Comparison of ENCODE assay signal across 8 mouse cellular contexts in the genomic region with DNA sequence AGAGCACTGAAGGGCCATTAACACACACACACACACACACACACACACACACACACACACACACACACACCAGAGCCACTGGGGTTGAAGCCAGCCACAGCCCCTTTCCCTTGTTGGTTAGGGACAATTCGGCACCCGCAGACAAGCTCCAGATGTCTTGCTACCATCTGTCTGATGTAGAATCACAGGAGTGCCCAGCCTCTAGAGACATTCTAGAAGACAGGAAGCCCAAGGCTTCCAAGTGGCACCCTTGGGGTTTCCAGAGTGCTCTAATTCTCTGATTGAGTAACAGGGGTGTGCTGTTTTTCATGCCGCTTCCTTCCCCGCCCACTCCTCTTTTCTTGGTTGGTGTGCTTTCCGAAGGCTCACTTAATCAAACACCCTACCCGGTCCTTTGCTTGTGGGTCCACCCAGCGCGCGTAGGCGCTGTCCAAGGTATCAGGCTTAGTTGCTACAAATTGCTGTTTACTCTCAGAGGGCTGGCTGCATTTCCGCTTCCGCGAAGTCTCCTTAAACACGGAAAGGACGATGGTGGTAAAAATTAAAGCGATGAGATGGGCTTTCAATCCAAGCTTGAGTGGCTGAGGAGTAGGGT. TPM values are rescaled to one million over a fixed set of nuclear protein-coding genes. Genes with fewer than 3 reads are reported as not detected.
A peak's percentile ranks its signal among the peaks of the same experiment; 100 is the strongest.
DNase-seq lines count a peak whose midpoint lies in the region; ATAC-seq and TF ChIP-seq lines count a peak whose summit lies in the region.

No protein-coding gene starts in this region.

- intact Hi-C loops in gastrocnemius, postnatal 14 days (cut with DNase I; ENCODE audit: low total_unique reads) = no loop called here

- WGBS in intestine, embryonic 14.5 days = 14% methylated on average over 16 of the region's 16 CpGs
- 11% methylated on average over 16 of the region's 16 CpGs for WGBS in intestine, postnatal 0 days
- WGBS in kidney, embryonic 15.5 days = 10% methylated on average over 16 of the region's 16 CpGs
- WGBS in neural tube, embryonic 12.5 days = 21% methylated on average over 16 of the region's 16 CpGs

- no peaks in the 10 kb centered on the region for H3K4me1 ChIP-seq in intestine, embryonic 14.5 days (replicated peaks; ENCODE audit: control insufficient read depth, insufficient read depth, low read length)
- H3K4me1 ChIP-seq in intestine, postnatal 0 days (replicated peaks; ENCODE audit: control insufficient read depth, insufficient read depth, low read length) = no peaks in the 10 kb centered on the region
- peaks cover 2% of the 10 kb centered on the region; the same call in 1 of the 2 replicates for H3K4me1 ChIP-seq in kidney, embryonic 15.5 days
- H3K4me1 ChIP-seq in neural tube, embryonic 12.5 days = peaks cover 7% of the 10 kb centered on the region; the same call in 1 of the 2 replicates

- no peaks in the 10 kb centered on the region for H3K36me3 ChIP-seq in intestine, embryonic 14.5 days (ENCODE audit: control insufficient read depth, insufficient read depth, low read length)
- no peaks in the 10 kb centered on the region for H3K36me3 ChIP-seq in intestine, postnatal 0 days (ENCODE audit: control insufficient read depth, insufficient read depth)
- no peaks in the 10 kb centered on the region for H3K36me3 ChIP-seq in kidney, embryonic 15.5 days
- no peaks in the 10 kb centered on the region for H3K36me3 ChIP-seq in neural tube, embryonic 12.5 days

- H3K27ac ChIP-seq in intestine, embryonic 14.5 days (ENCODE audit: low read depth) = no peak overlapping the region
- no peak overlapping the region for H3K27ac ChIP-seq in intestine, postnatal 0 days (ENCODE audit: low read depth, low read length)
- no peak overlapping the region for H3K27ac ChIP-seq in kidney, embryonic 15.5 days
- H3K27ac ChIP-seq in neural tube, embryonic 12.5 days = no peak overlapping the region

- ATAC-seq in intestine, embryonic 14.5 days (replicated peaks; ENCODE audit: low FRiP score, low TSS enrichment, low read depth) = no peak
- no peak for ATAC-seq in intestine, postnatal 0 days
- peak; percentile 58; the same call in 1 of the 2 replicates for ATAC-seq in kidney, embryonic 15.5 days (replicated peaks; ENCODE audit: low FRiP score)
- peak; percentile 48; the same call in 1 of the 2 replicates for ATAC-seq in neural tube, embryonic 12.5 days (ENCODE audit: low FRiP score, low read depth)
- no peak for ATAC-seq in erythroid progenitor cell, adult 5-6 weeks (replicated peaks; ENCODE audit: low FRiP score, poor library complexity, severe bottlenecking)

- H3K27me3 ChIP-seq in intestine, embryonic 14.5 days (replicated peaks; ENCODE audit: control insufficient read depth, insufficient read depth, low read length) = no peaks in the 10 kb centered on the region
- no peaks in the 10 kb centered on the region for H3K27me3 ChIP-seq in intestine, postnatal 0 days (replicated peaks; ENCODE audit: control insufficient read depth, insufficient read depth, low read length)
- no peaks in the 10 kb centered on the region for H3K27me3 ChIP-seq in kidney, embryonic 15.5 days
- H3K27me3 ChIP-seq in neural tube, embryonic 12.5 days (replicated peaks) = no peaks in the 10 kb centered on the region

- H3K4me3 ChIP-seq in intestine, embryonic 14.5 days (ENCODE audit: low read depth, low read length) = no peak overlapping the region
- H3K4me3 ChIP-seq in intestine, postnatal 0 days (ENCODE audit: low read depth, low read length) = no peak overlapping the region
- H3K4me3 ChIP-seq in kidney, embryonic 15.5 days (replicated peaks) = no peak overlapping the region
- no peak overlapping the region for H3K4me3 ChIP-seq in neural tube, embryonic 12.5 days

- H3K4me2 ChIP-seq in intestine, embryonic 14.5 days (ENCODE audit: low read length) = no peak overlapping the region
- no peak overlapping the region for H3K4me2 ChIP-seq in intestine, postnatal 0 days (replicated peaks; ENCODE audit: low read depth)
- H3K4me2 ChIP-seq in kidney, embryonic 15.5 days = peak overlapping the region; percentile 29; the same call in 1 of the 2 replicates
- peak overlapping the region; percentile 24; the same call in 1 of the 2 replicates for H3K4me2 ChIP-seq in neural tube, embryonic 12.5 days (replicated peaks)

- H3K9me3 ChIP-seq in intestine, embryonic 14.5 days (ENCODE audit: control insufficient read depth, low read length) = no peaks in the 10 kb centered on the region
- H3K9me3 ChIP-seq in intestine, postnatal 0 days (ENCODE audit: control insufficient read depth) = no peaks in the 10 kb centered on the region
- H3K9me3 ChIP-seq in kidney, embryonic 15.5 days (replicated peaks) = no peaks in the 10 kb centered on the region
- H3K9me3 ChIP-seq in neural tube, embryonic 12.5 days = no peaks in the 10 kb centered on the region

- no peak for TF ChIP-seq CTCF in intestine, postnatal 0 days (IDR thresholded peaks at IDR 0.05; ENCODE audit: low read depth)

- DNase-seq in intestine, embryonic 14.5 days (ENCODE audit: low spot score) = peak; percentile 79
- peak; percentile 82 for DNase-seq in ZHBTc4 (ENCODE audit: low read depth, low spot score)
- DNase-seq in gastrocnemius, postnatal 14 days = peak; percentile 27
- DNase-seq in cerebellum, postnatal 14 days = no peak

- H3K9ac ChIP-seq in intestine, embryonic 14.5 days (ENCODE audit: low read length) = no peak overlapping the region
- H3K9ac ChIP-seq in intestine, postnatal 0 days (ENCODE audit: low read depth, low read length) = no peak overlapping the region
- H3K9ac ChIP-seq in kidney, embryonic 15.5 days = no peak overlapping the region
- H3K9ac ChIP-seq in neural tube, embryonic 12.5 days = no peak overlapping the region

RNA-seq across cellular contexts. Expression of a gene that starts 59.5 kb away (rescaled TPM):
- 2.9 and 4.7 TPM in 2 replicates for polyA plus RNA-seq in intestine, embryonic 14.5 days (2014; fragmentation: Nextera tagmentation; extraction: Ambion mirVana)
- polyA plus RNA-seq in intestine, postnatal 0 days (2015; fragmentation: Nextera tagmentation; extraction: Ambion mirVana) = 2.5 and 3.1 TPM in 2 replicates
- total RNA-seq in gastrocnemius, postnatal 14 days (2021) = 10 to 100 TPM; 55.8 to 72.3 TPM
- 1.7 and 1.9 TPM in 2 replicates for polyA plus RNA-seq in kidney, embryonic 15.5 days (2015; fragmentation: Nextera tagmentation; extraction: Ambion mirVana)
- polyA plus RNA-seq in neural tube, embryonic 12.5 days (2016; fragmentation: Nextera tagmentation; extraction: Ambion mirVana) = 6.6 and 10.4 TPM in 2 replicates
- 23.1 and 34.2 TPM in 2 replicates for total RNA-seq in erythroid progenitor cell, adult 5-6 weeks (2015; ENCODE audit: low replicate concordance)
- 29.7 and 35.0 TPM in 2 replicates for total RNA-seq in erythroid progenitor cell, adult 5-6 weeks (2017; ENCODE audit: low replicate concordance)

Comparison
In these comparisons a context has a peak if more than half of its experiments do, and no peak if none do; other contexts are left out.
1. ATAC-seq: peak in kidney, embryonic 15.5 days (single experiment) and neural tube, embryonic 12.5 days (single experiment); none in intestine, embryonic 14.5 days (single experiment), intestine, postnatal 0 days (single experiment) and erythroid progenitor cell, adult 5-6 weeks (single experiment).
2. DNase-seq: peak in intestine, embryonic 14.5 days (single experiment), ZHBTc4 (single experiment) and gastrocnemius, postnatal 14 days (single experiment); none in cerebellum, postnatal 14 days (0 of 2).
3. H3K4me2 ChIP-seq: peak in kidney, embryonic 15.5 days (single experiment) and neural tube, embryonic 12.5 days (single experiment); none in intestine, embryonic 14.5 days (single experiment) and intestine, postnatal 0 days (single experiment).